Comparison of ENCODE assay signal across 8 mouse cellular contexts in genomic region chr10:86341589-86341988, GRCm38 (mm10). TPM values are rescaled to one million over a fixed set of nuclear protein-coding genes. Genes with fewer than 3 reads are reported as not detected.
A peak's percentile ranks its signal among the peaks of the same experiment; 100 is the strongest.
DNase-seq lines count a peak whose midpoint lies in the region; ATAC-seq lines count a peak whose summit lies in the region.

No protein-coding gene starts in this region.

- no peak overlapping the region for H3K4me3 ChIP-seq in hindbrain, embryonic 10.5 days
- no peak overlapping the region for H3K4me3 ChIP-seq in hindbrain, embryonic 16.5 days (ENCODE audit: low read length)
- H3K4me3 ChIP-seq in lung, embryonic 16.5 days (ENCODE audit: low read length), result no peak overlapping the region
- H3K4me3 ChIP-seq in midbrain, embryonic 14.5 days (replicated peaks; ENCODE audit: low read depth, low read length), result no peak overlapping the region
- H3K4me3 ChIP-seq in forebrain, embryonic 14.5 days (ENCODE audit: low read depth, low read length), result no peak overlapping the region

- DNase-seq in hindbrain, embryonic 10.5 days (ENCODE audit: low spot score), result peak; percentile 47
- peak; percentile 57 for DNase-seq in embryo, embryonic 11 days
- DNase-seq in heart, postnatal 4 days, result peak; percentile 81
- DNase-seq in midbrain, embryonic 14.5 days, result no peak
- no peak for DNase-seq in forebrain, embryonic 14.5 days (ENCODE audit: low spot score)

- H3K27ac ChIP-seq in hindbrain, embryonic 10.5 days, result peak overlapping the region; percentile 41; the same call in 1 of the 2 replicates
- no peak overlapping the region for H3K27ac ChIP-seq in hindbrain, embryonic 16.5 days (ENCODE audit: low read depth, low read length)
- peak overlapping the region; percentile 23; the same call in 1 of the 2 replicates for H3K27ac ChIP-seq in lung, embryonic 16.5 days (ENCODE audit: low read length)
- no peak overlapping the region for H3K27ac ChIP-seq in midbrain, embryonic 14.5 days (replicated peaks; ENCODE audit: low read depth, low read length)
- H3K27ac ChIP-seq in forebrain, embryonic 14.5 days (ENCODE audit: low read depth, low read length), result no peak overlapping the region

- no peak overlapping the region for H3K9ac ChIP-seq in hindbrain, embryonic 16.5 days (ENCODE audit: low read depth, low read length)
- no peak overlapping the region for H3K9ac ChIP-seq in lung, embryonic 16.5 days (ENCODE audit: low read length)
- H3K9ac ChIP-seq in midbrain, embryonic 14.5 days (replicated peaks; ENCODE audit: low read length), result no peak overlapping the region
- H3K9ac ChIP-seq in forebrain, embryonic 14.5 days (ENCODE audit: low read length), result no peak overlapping the region

- no peaks in the 10 kb centered on the region for H3K27me3 ChIP-seq in hindbrain, embryonic 10.5 days (ENCODE audit: insufficient read depth, poor library complexity, severe bottlenecking)
- H3K27me3 ChIP-seq in hindbrain, embryonic 16.5 days (replicated peaks; ENCODE audit: control insufficient read depth, insufficient read depth, low read length), result no peaks in the 10 kb centered on the region
- no peaks in the 10 kb centered on the region for H3K27me3 ChIP-seq in lung, embryonic 16.5 days (ENCODE audit: control insufficient read depth, insufficient read depth, low read depth, low read length)
- no peaks in the 10 kb centered on the region for H3K27me3 ChIP-seq in midbrain, embryonic 14.5 days (ENCODE audit: control insufficient read depth, insufficient read depth, low read length)
- H3K27me3 ChIP-seq in forebrain, embryonic 14.5 days (replicated peaks; ENCODE audit: control insufficient read depth, insufficient read depth, low read length), result no peaks in the 10 kb centered on the region

- H3K9me3 ChIP-seq in hindbrain, embryonic 10.5 days, result no peaks in the 10 kb centered on the region
- H3K9me3 ChIP-seq in hindbrain, embryonic 16.5 days (ENCODE audit: control insufficient read depth, low read length), result no peaks in the 10 kb centered on the region
- no peaks in the 10 kb centered on the region for H3K9me3 ChIP-seq in lung, embryonic 16.5 days (ENCODE audit: control insufficient read depth, low read length)
- no peaks in the 10 kb centered on the region for H3K9me3 ChIP-seq in midbrain, embryonic 14.5 days (ENCODE audit: control insufficient read depth, low read length)
- H3K9me3 ChIP-seq in forebrain, embryonic 14.5 days (replicated peaks; ENCODE audit: control insufficient read depth, low read length), result no peaks in the 10 kb centered on the region

- H3K36me3 ChIP-seq in hindbrain, embryonic 10.5 days, result peaks cover 22% of the 10 kb centered on the region
- H3K36me3 ChIP-seq in hindbrain, embryonic 16.5 days (ENCODE audit: control insufficient read depth, insufficient read depth, low read length), result no peaks in the 10 kb centered on the region
- H3K36me3 ChIP-seq in lung, embryonic 16.5 days (ENCODE audit: control insufficient read depth, insufficient read depth, low read length), result 0 out of 2 replicates have a peak, but pooled peaks cover 6% of the 10 kb centered on the region
- no peaks in the 10 kb centered on the region for H3K36me3 ChIP-seq in midbrain, embryonic 14.5 days (ENCODE audit: control insufficient read depth, insufficient read depth, low read length)
- H3K36me3 ChIP-seq in forebrain, embryonic 14.5 days (ENCODE audit: control insufficient read depth, insufficient read depth, low read length), result no peaks in the 10 kb centered on the region

- 15% methylated on average over 8 of the region's 8 CpGs for WGBS in hindbrain, embryonic 10.5 days
- WGBS in hindbrain, embryonic 16.5 days, result 23% methylated on average over 8 of the region's 8 CpGs
- WGBS in lung, embryonic 16.5 days, result 33% methylated on average over 8 of the region's 8 CpGs
- 38% methylated on average over 8 of the region's 8 CpGs for WGBS in midbrain, embryonic 14.5 days
- 40% methylated on average over 8 of the region's 8 CpGs for WGBS in forebrain, embryonic 14.5 days

- H3K4me2 ChIP-seq in hindbrain, embryonic 16.5 days (ENCODE audit: low read length), result no peak overlapping the region
- H3K4me2 ChIP-seq in lung, embryonic 16.5 days (ENCODE audit: low read depth, low read length), result no peak overlapping the region
- no peak overlapping the region for H3K4me2 ChIP-seq in midbrain, embryonic 14.5 days (ENCODE audit: low read length)
- H3K4me2 ChIP-seq in forebrain, embryonic 14.5 days (ENCODE audit: low read length), result no peak overlapping the region

- H3K4me1 ChIP-seq in hindbrain, embryonic 10.5 days (replicated peaks), result peaks cover 47% of the 10 kb centered on the region
- peaks cover 5% of the 10 kb centered on the region for H3K4me1 ChIP-seq in hindbrain, embryonic 16.5 days (ENCODE audit: control insufficient read depth, insufficient read depth, low read depth, low read length)
- H3K4me1 ChIP-seq in lung, embryonic 16.5 days (replicated peaks; ENCODE audit: control insufficient read depth, insufficient read depth, low read length), result peaks cover 70% of the 10 kb centered on the region
- peaks cover 8% of the 10 kb centered on the region; the same call in 1 of the 2 replicates for H3K4me1 ChIP-seq in midbrain, embryonic 14.5 days (ENCODE audit: control insufficient read depth, insufficient read depth, low read length)
- no peaks in the 10 kb centered on the region; the same call in 1 of the 2 replicates for H3K4me1 ChIP-seq in forebrain, embryonic 14.5 days (ENCODE audit: control insufficient read depth, insufficient read depth, low read length)

- no peak for ATAC-seq in hindbrain, embryonic 16.5 days
- ATAC-seq in lung, embryonic 16.5 days (ENCODE audit: low read depth), result peak; percentile 35; the same call in 1 of the 2 replicates
- no peak for ATAC-seq in midbrain, embryonic 14.5 days (ENCODE audit: low FRiP score, low TSS enrichment)
- no peak for ATAC-seq in forebrain, embryonic 14.5 days
- ATAC-seq in granulocyte monocyte progenitor cell, adult 5-6 weeks (replicated peaks; ENCODE audit: poor library complexity, severe bottlenecking), result no peak

RNA-seq across cellular contexts. Expression of gene Timp3, which starts 41.4 kb away (rescaled TPM):
- 24.8 and 31.4 TPM in 2 replicates for polyA plus RNA-seq in hindbrain, embryonic 10.5 days (2016; fragmentation: Nextera tagmentation; extraction: Ambion mirVana)
- 56.1 and 58.9 TPM in 2 replicates for polyA plus RNA-seq in hindbrain, embryonic 16.5 days (2015; fragmentation: Nextera tagmentation; extraction: Ambion mirVana)
- 100 to 1,000 TPM; 139 to 143 TPM for total RNA-seq in heart, postnatal 4 days (2021)
- polyA plus RNA-seq in lung, embryonic 16.5 days (2015; fragmentation: Nextera tagmentation; extraction: Ambion mirVana), result 90.5 and 107 TPM in 2 replicates
- 13.2 and 23.5 TPM in 2 replicates for polyA plus RNA-seq in midbrain, embryonic 14.5 days (2014; fragmentation: Nextera tagmentation; extraction: Ambion mirVana)
- polyA plus RNA-seq in forebrain, embryonic 14.5 days (2014; fragmentation: Nextera tagmentation; extraction: Ambion mirVana), result 7.9 and 13.8 TPM in 2 replicates
- not detected in 2 replicates for total RNA-seq in granulocyte monocyte progenitor cell, adult 5-6 weeks (2014; fragmentation: Nextera tagmentation)
- 0.62 and 1.2 TPM in 2 replicates for total RNA-seq in granulocyte monocyte progenitor cell, adult 5-6 weeks (2017)

Comparison
In these comparisons a context has a peak if more than half of its experiments do, and no peak if none do; other contexts are left out.
1. H3K27ac ChIP-seq: peak in hindbrain, embryonic 10.5 days (single experiment) and lung, embryonic 16.5 days (single experiment); none in hindbrain, embryonic 16.5 days (single experiment), midbrain, embryonic 14.5 days (single experiment) and forebrain, embryonic 14.5 days (single experiment).
2. DNase-seq: peak in hindbrain, embryonic 10.5 days (single experiment), embryo, embryonic 11 days (single experiment) and heart, postnatal 4 days (single experiment); none in midbrain, embryonic 14.5 days (single experiment) and forebrain, embryonic 14.5 days (single experiment).